Mouse (Mus musculus): Measurements from ENCODE around the gene Sgcg.

- no peak for TF ChIP-seq CTCF (IDR thresholded peaks at IDR 0.05; ENCODE audit: insufficient read depth, low read length)
- TF ChIP-seq POLR2A (IDR thresholded peaks at IDR 0.05; ENCODE audit: borderline replicate concordance, extremely low read depth, low read depth, low read length), result no peak
Measured at GRCm38 (mm10) chr14:61226151-61226550, 32.1 kb downstream of the Sgcg start.
